Mouse (Mus musculus) megakaryocyte-erythroid progenitor cell, adult 5-6 weeks (primary cell): ENCODE results near the gene Gm44503. TPM values are rescaled to one million over a fixed set of nuclear protein-coding genes. Genes with fewer than 3 reads are reported as not detected.

Source experiments
- ATAC-seq: replicated peaks from 2 replicates; pipeline ENCODE4 v1.8.0; 2016; ENCODE audit warnings: mild to moderate bottlenecking, inconsistent platforms; ENCODE audit not compliant: severe bottlenecking, poor library complexity, low FRiP score, low TSS enrichment
- total RNA-seq, 2 experiments: library from RNA; stranded (forward) in 1 of 2; stranded (reverse) in 1 of 2; fragments of 200-1000, 215-1000 nt in 1 of 2; fragments of >200 nt in 1 of 2; fragmentation: Nextera tagmentation in 1 of 2; gene quantifications; 2 replicates each; pipeline ENCODE4 v1.2.3; 2014 to 2017

Gene Gm44503
- total RNA-seq, 2 experiments from 2014 or later, result not detected

GRCm38 (mm10) chr9:73063621-73064290, 105.1 kb downstream of the Gm44503 start:
- no peak for ATAC-seq

Other genes starting within 250 kb of the Gm44503 start
- gene Prtg, start 152.0 kb upstream of the Gm44503 start, total RNA-seq (2014; fragmentation: Nextera tagmentation), result not detected in 2 replicates
- gene Prtg, start 152.0 kb upstream of the Gm44503 start, total RNA-seq (2017), result not detected in 2 replicates
- gene Pygo1, start 33.2 kb upstream of the Gm44503 start, total RNA-seq (2014; fragmentation: Nextera tagmentation), result not detected in 2 replicates
- gene Pygo1, start 33.2 kb upstream of the Gm44503 start, total RNA-seq (2017), result not detected in 2 replicates
- not detected in 2 replicates for gene Dyx1c1, start 67 bp upstream of the Gm44503 start, total RNA-seq (2014; fragmentation: Nextera tagmentation)
- 1.3 TPM in 1 of 2 replicates, not detected in the other for gene Dyx1c1, start 67 bp upstream of the Gm44503 start, total RNA-seq (2017)
- 9.5 and 9.9 TPM in 2 replicates for gene Ccpg1os, start 26.5 kb downstream of the Gm44503 start, total RNA-seq (2014; fragmentation: Nextera tagmentation)
- gene Ccpg1os, start 26.5 kb downstream of the Gm44503 start, total RNA-seq (2017), result 7.6 and 8.1 TPM in 2 replicates
- 5.6 and 6.8 TPM in 2 replicates for gene Ccpg1, start 26.6 kb downstream of the Gm44503 start, total RNA-seq (2014; fragmentation: Nextera tagmentation)
- 19.4 and 28.5 TPM in 2 replicates for gene Ccpg1, start 26.6 kb downstream of the Gm44503 start, total RNA-seq (2017)
- gene Pigb, start 81.5 kb downstream of the Gm44503 start, total RNA-seq (2014; fragmentation: Nextera tagmentation), result 22.7 and 28.2 TPM in 2 replicates
- gene Pigb, start 81.5 kb downstream of the Gm44503 start, total RNA-seq (2017), result 5.2 and 8.2 TPM in 2 replicates
- gene Rab27a, start 86.0 kb downstream of the Gm44503 start, total RNA-seq (2014; fragmentation: Nextera tagmentation), result 7.6 and 11.3 TPM in 2 replicates
- gene Rab27a, start 86.0 kb downstream of the Gm44503 start, total RNA-seq (2017), result 9.8 and 17.4 TPM in 2 replicates
- gene Khdc3, start 143.0 kb downstream of the Gm44503 start, total RNA-seq (2014; fragmentation: Nextera tagmentation), result not detected in 2 replicates
- not detected in 2 replicates for gene Khdc3, start 143.0 kb downstream of the Gm44503 start, total RNA-seq (2017)
- gene Gm20509, start 143.6 kb downstream of the Gm44503 start, total RNA-seq (2014; fragmentation: Nextera tagmentation), result not detected in 2 replicates
- not detected in 2 replicates for gene Gm20509, start 143.6 kb downstream of the Gm44503 start, total RNA-seq (2017)
- 103 and 110 TPM in 2 replicates for gene Rsl24d1, start 154.6 kb downstream of the Gm44503 start, total RNA-seq (2014; fragmentation: Nextera tagmentation)
- 193 and 210 TPM in 2 replicates for gene Rsl24d1, start 154.6 kb downstream of the Gm44503 start, total RNA-seq (2017)